Mouse (Mus musculus) heart, postnatal 0 days (tissue): ENCODE results near the gene Cacng4. TPM values are rescaled to one million over a fixed set of nuclear protein-coding genes. Genes with fewer than 3 reads are reported as not detected.

Experiments
- ATAC-seq: fragments of 200-750 bp; cut with Nextera tagmentation; 2 replicates; pipeline ENCODE4 v1.8.0; 2017; ENCODE audit warnings: low read depth, moderate number of reproducible peaks, moderate library complexity; ENCODE audit not compliant: insufficient read depth
- DNase-seq: peaks from one replicate; pipeline ENCODE4 v3.0.0-alpha.2; 2016; ENCODE audit warnings: low spot score
- H3K27ac ChIP-seq: fragments of 300-500 bp; sonication (generic); 2 replicates; pipeline ENCODE4 v1.5.1; 2014; ENCODE audit warnings: low read depth, mild to moderate bottlenecking
- H3K27me3 ChIP-seq: fragments of 300-500 bp; sonication (generic); 2 replicates; pipeline ENCODE4 v1.6.1; 2014; ENCODE audit warnings: low read length, mixed read lengths; ENCODE audit not compliant: control insufficient read depth, insufficient read depth
- H3K36me3 ChIP-seq: fragments of 300-500 bp; sonication (generic); replicated peaks from 2 replicates; pipeline ENCODE4 v1.6.1; 2014; ENCODE audit warnings: low read length, mixed read lengths; ENCODE audit not compliant: control insufficient read depth, insufficient read depth
- H3K4me1 ChIP-seq: fragments of 300-500 bp; sonication (generic); 2 replicates; pipeline ENCODE4 v1.6.1; 2014; ENCODE audit warnings: antibody characterized with exemption; ENCODE audit not compliant: control insufficient read depth, insufficient read depth
- H3K4me2 ChIP-seq: fragments of 300-500 bp; sonication (generic); 2 replicates; pipeline ENCODE4 v1.6.1; 2014; ENCODE audit warnings: low read depth, mild to moderate bottlenecking, low read length, moderate library complexity
- H3K4me3 ChIP-seq: fragments of 300-500 bp; sonication (generic); 2 replicates; pipeline ENCODE4 v1.5.1; 2014; ENCODE audit warnings: low read depth, low read length
- H3K9ac ChIP-seq: fragments of 300-500 bp; sonication (generic); replicated peaks from 2 replicates; pipeline ENCODE4 v1.6.1; 2014; ENCODE audit warnings: low read depth, low read length, mixed read lengths
- H3K9me3 ChIP-seq: fragments of 300-500 bp; sonication (generic); replicated peaks from 2 replicates; pipeline ENCODE4 v1.6.1; 2016; ENCODE audit warnings: low read length; ENCODE audit not compliant: control insufficient read depth
- CTCF ChIP-seq: IDR thresholded peaks from 2 replicates; pipeline ENCODE4 v1.5.1; 2016; ENCODE audit warnings: antibody characterized with exemption, control low read depth, low read depth
- EP300 ChIP-seq: IDR thresholded peaks from 2 replicates; pipeline ENCODE4 v1.6.1; 2016; ENCODE audit warnings: antibody characterized with exemption, low read depth
- WGBS: fragments of 180-500 bp; shearing (Covaris S2); extraction: QIAGEN DNeasy Blood & Tissue Kit; methylation state at CpG from one replicate; pipeline ENCODE4 v1.1.7; 2014; 5-methylcytosine and 5-hydroxymethylcytosine counted together
- polyA plus RNA-seq: library from polyadenylated mRNA; unstranded; fragments of >200 nt; fragmentation: Nextera tagmentation; extraction: Ambion mirVana; gene quantifications from 2 replicates; pipeline ENCODE4 v1.2.1, GENCODE M21; 2015
- total RNA-seq: library from RNA; depleted of rRNA; stranded (reverse); fragments of >200 nt; gene quantifications from 2 replicates; pipeline ENCODE4 v1.2.3, GENCODE M21; 2014; ENCODE audit warnings: low replicate concordance

Cacng4 gene
- total and polyA plus RNA-seq, 2 experiments from 2014 or later: 0.04 TPM; not detected in 1

GRCm38 (mm10) chr11:107772002-107772401 lies 22.4 kb downstream of the Cacng4 start:
- no peak for TF ChIP-seq EP300
- no peak for TF ChIP-seq CTCF
- whole genome bisulfite sequencing: 69% methylated on average over 6 of the region's 6 CpGs
- no peak overlapping the region for H3K9ac ChIP-seq
- H3K4me3 ChIP-seq: no peak overlapping the region
- DNase-seq (no peak), ATAC-seq (no peak)
- no peaks in the 10 kb centered on the region for H3K4me1 ChIP-seq
- 0 out of 2 replicates have a peak, but pooled peaks cover 8% of the 10 kb centered on the region for H3K27me3 ChIP-seq
- H3K27ac ChIP-seq: no peak overlapping the region
- no peaks in the 10 kb centered on the region for H3K9me3 ChIP-seq
- no peaks in the 10 kb centered on the region for H3K36me3 ChIP-seq
- no peak overlapping the region for H3K4me2 ChIP-seq

GRCm38 (mm10) chr11:107768361-107768760 lies 26.0 kb downstream of the Cacng4 start:
- WGBS: 78% methylated on average over 8 of the region's 8 CpGs
- Histone ChIP-seq H3K4me3 (no peak overlapping the region), H3K9me3 (no peaks in the 10 kb centered on the region), H3K36me3 (no peaks in the 10 kb centered on the region), H3K4me1 (no peaks in the 10 kb centered on the region), H3K27ac (no peak overlapping the region), H3K27me3 (no peaks in the 10 kb centered on the region), H3K4me2 (no peak overlapping the region), H3K9ac (no peak overlapping the region)
- ATAC-seq (no peak), DNase-seq (no peak)
- TF ChIP-seq CTCF: no peak
- TF ChIP-seq EP300: no peak

GRCm38 (mm10) chr11:107766932-107767331 lies 27.4 kb downstream of the Cacng4 start:
- WGBS: 84% methylated on average over 12 of the region's 12 CpGs

GRCm38 (mm10) chr11:107762688-107763460 lies 31.5 kb downstream of the Cacng4 start:
- H3K36me3 ChIP-seq: no peaks in the 10 kb centered on the region
- peak; percentile 44; the same call in 1 of the 2 replicates for ATAC-seq
- no peak overlapping the region for H3K9ac ChIP-seq
- no peak overlapping the region for H3K4me2 ChIP-seq
- no peak overlapping the region for H3K27ac ChIP-seq
- DNase-seq: peak; percentile 29
- no peak overlapping the region for H3K4me3 ChIP-seq
- H3K4me1 ChIP-seq: peaks cover 9% of the 10 kb centered on the region
- H3K27me3 ChIP-seq: no peaks in the 10 kb centered on the region
- H3K9me3 ChIP-seq: no peaks in the 10 kb centered on the region
- 37% methylated on average over 8 of the region's 8 CpGs for WGBS
- TF ChIP-seq CTCF: peak; percentile 14; the same call in 1 of the 2 replicates
- TF ChIP-seq EP300: no peak

More at GRCm38 (mm10) chr11:107766932-107767331, 27.4 kb downstream of the Cacng4 start:
- peaks cover 7% of the 10 kb centered on the region for H3K4me1 ChIP-seq
- DNase-seq (no peak), ATAC-seq (no peak)
- no peak overlapping the region for H3K4me3 ChIP-seq
- H3K4me2 ChIP-seq: no peak overlapping the region
- no peaks in the 10 kb centered on the region for H3K36me3 ChIP-seq
- H3K9ac ChIP-seq: no peak overlapping the region
- no peak for TF ChIP-seq EP300
- no peak for TF ChIP-seq CTCF
- H3K27ac ChIP-seq: no peak overlapping the region
- H3K9me3 ChIP-seq: no peaks in the 10 kb centered on the region
- no peaks in the 10 kb centered on the region for H3K27me3 ChIP-seq

GRCm38 (mm10) chr11:107761790-107762500 lies 32.4 kb downstream of the Cacng4 start:
- TF ChIP-seq EP300 (no peak), CTCF (no peak)
- Histone ChIP-seq H3K4me1 (peaks cover 9% of the 10 kb centered on the region), H3K4me3 (no peak overlapping the region), H3K9me3 (no peaks in the 10 kb centered on the region), H3K27me3 (no peaks in the 10 kb centered on the region), H3K27ac (no peak overlapping the region), H3K9ac (no peak overlapping the region), H3K36me3 (no peaks in the 10 kb centered on the region), H3K4me2 (no peak overlapping the region)
- ATAC-seq (no peak), DNase-seq (no peak)
- 35% methylated on average over 10 of the region's 10 CpGs for WGBS
